Mouse (Mus musculus): Measurements from ENCODE around the gene Adipor1.

Gene Adipor1

DNA sequence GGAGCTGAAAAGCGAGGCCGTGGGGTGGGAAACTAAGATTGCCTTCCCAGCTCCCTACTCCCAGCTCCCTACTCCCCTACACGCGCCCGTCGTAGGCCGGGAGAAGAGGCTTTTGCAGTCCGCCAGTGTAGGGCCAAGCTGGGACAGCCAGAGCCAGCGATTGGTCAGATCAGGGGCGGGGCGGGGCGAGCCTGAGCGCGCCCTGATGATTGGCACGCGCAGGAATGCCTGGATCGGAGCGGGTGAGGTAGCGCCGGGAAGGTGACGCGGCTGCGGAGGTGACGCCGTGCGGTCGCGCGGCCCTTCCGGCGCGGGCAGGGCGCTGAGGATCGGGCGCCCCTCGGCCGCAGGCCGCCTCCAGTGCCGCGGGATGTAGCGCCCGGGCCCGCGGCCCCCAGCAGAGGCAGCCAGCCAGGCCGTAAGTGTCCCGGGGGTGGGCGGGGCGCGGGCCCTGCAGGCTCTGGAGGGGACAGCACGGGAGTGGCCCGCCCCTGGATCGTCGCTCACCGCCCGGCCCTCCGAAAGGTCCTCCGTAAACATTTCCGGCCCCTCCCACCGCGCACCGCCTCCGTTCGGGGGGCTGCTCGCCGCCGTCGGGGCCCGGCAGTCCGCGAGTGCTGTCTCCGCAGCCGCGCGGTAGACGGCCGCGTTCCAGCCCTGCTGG lies at the start of gene Adipor1:
Gene Adipor1 (plus strand): TSS at position 211 of the 664 bp plus-strand sequence.
- peak; percentile 97 to 98 for DNase-seq (ENCODE audit: low spot score in 2 of 2)

DNA sequence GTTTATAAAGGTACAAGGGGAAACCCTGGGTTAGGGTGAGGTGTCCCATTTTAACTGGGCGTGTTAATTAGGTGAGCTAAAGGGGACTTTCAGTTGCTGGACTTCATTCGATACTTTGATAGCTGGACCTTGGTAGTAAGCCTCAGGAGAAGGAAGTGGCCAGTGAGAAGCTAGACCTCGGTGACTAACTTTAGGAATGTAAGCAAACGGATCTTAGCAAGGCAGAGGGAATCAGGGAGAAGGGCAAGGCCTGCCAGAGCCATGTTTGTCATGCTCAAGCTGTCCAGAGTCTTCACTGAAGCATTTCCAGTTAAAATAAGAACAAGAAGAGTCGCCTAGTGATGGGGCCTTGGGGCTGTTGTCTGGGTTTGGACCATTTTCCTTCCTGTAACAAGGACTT lies 49.7 kb upstream of the Adipor1 start:
- DNase-seq (ENCODE audit: low spot score in 2 of 2), result no peak

DNA sequence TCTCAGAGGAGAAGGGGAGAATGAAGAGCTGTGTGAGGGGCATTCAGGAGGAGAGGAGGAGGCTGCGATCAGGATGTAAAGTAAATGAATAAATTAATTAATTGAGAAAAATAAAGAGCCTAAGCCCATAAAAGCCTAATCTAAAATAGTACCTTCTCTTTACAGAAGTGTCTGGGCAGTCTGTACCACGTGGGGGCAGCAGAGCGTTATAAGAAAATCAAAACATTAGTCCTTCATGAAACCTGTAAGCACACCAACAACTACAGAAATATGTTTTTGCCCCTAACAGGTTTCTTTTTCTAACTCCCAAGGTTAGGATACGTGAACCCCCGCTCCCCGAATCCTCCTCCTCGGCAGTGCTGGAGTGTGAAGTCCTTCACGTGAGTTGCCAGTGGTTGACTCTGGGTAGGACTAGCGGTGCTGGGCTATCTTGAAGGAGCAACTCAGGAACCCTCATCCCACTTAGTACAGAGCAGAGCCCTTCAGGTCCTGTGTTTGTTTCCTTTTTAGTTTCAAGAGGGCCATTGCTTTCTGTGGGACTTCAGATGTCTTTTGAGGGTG lies 46.3 kb upstream of the Adipor1 start:
- peak in 1 of 2 experiments; percentile 47 for DNase-seq (ENCODE audit: low spot score in 2 of 2)

GRCm38 (mm10) chr1:134374124-134374523 lies 41.1 kb upstream of the Adipor1 start:
- DNase-seq (ENCODE audit: low spot score in 2 of 2), result no peak

GRCm38 (mm10) chr1:134381051-134381450 lies 34.1 kb upstream of the Adipor1 start:
- no peak for DNase-seq (ENCODE audit: low spot score in 2 of 2)

DNA sequence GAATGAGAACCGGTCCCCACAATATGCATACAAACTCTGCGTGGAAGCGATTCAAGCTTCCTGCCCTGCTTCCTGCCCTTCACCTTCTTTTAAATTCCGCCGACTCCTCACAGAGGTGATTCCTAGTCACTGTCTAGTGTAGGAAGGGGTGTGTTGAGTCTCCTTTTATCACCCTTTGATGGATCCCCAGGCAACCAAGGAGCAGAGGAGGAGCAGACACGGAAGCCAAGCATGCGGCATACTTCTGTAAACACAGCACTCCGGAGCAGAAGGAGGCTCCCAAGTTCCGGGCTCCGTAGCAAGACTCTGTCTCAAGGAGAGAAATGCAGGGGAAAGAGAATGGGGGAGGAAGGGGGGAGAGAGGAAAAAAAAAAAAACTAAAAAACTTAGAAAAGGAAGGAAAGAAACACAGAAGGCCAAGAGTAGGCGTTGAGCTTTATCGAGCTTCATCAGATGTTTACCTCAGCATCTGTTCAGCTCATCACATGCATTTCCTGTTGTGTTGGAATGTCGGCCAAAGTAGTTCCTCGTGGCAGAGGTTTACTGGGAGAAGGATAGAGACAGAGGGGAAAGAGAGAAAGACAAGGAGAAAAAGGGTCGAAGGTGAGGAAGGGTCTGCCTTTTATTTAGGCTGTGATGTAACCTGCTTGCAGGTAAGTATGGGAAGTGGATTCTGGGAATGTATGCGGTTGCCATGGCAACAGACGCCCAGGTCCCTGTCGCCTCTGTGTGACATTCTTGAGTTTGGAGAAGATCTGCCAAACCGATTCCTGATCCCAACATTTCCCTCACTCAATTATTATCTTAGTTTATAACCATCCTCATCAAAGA lies 33.2 kb upstream of the Adipor1 start:
- peak; percentile 19 to 49 for DNase-seq (ENCODE audit: low spot score in 2 of 2)

DNA sequence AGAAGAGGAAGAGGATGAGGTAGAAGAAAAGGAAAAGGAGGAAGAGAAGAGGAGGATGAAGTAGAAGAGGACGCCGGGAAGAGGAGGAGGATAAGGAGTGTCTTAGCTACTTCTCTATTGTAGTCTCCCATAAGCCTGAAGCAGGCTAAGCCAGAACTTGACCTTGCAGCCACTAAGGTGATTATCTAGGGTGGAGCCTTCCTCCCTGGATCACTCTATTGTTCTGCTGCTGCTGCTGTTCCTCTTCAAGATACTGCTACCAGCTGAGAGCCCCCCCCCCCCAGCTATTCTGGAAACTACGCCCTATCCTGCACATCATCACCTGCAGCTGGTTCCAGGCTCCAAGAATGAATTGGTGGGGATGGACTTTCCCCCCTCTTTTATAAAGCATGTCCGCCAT lies 30.6 kb upstream of the Adipor1 start:
- DNase-seq (ENCODE audit: low spot score in 2 of 2), result peak; percentile 44 to 64

GRCm38 (mm10) chr1:134385176-134385575 lies 30.0 kb upstream of the Adipor1 start:
- no peak for DNase-seq (ENCODE audit: low spot score in 2 of 2)

DNA sequence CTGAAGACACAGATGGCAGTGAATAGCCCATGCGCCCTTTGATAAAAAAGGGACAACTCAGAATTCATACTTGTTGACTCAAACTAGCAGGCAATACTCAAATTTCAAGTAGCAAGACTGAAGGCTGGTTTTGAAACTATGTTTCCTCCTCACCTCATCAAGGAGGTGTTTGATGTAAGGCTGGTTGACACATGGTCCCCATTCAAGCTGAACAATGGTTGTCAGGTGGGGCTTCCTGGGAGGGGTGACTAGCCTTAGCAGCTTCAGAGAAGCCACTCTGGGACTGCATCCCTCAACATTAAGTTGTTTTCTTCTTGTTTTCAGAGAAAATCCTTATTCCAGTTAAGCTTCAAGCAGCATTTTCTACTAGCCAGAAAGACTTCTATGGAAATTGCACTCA lies 29.5 kb upstream of the Adipor1 start, which contains the start of gene 4933406M09Rik:
Gene 4933406M09Rik (plus strand): TSS at position 275 of the 400 bp plus-strand sequence.
- no peak for DNase-seq (ENCODE audit: low spot score in 2 of 2)

DNA sequence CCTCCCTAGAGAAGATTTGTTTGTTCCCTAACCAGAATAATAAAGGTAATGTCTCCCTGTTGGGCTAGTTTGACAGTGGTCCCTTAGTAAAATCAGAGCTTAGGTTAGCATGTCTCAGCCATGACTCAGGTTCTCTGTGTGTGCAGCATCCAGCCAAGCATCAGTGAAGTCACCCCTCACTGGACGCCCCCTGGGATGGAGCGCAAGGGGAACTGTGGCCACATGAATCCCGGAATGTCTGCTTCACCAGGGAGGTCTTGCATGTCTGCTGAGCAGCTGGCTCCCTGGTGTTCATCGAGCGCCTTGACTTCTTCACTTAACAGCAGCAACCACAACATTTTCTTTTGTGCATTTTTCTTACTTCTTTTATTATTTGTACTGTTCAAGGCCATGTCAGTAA lies 21.4 kb upstream of the Adipor1 start:
- no peak for DNase-seq (ENCODE audit: low spot score in 2 of 2)

GRCm38 (mm10) chr1:134398210-134398609 lies 17.0 kb upstream of the Adipor1 start:
- DNase-seq (ENCODE audit: low spot score in 2 of 2), result no peak

GRCm38 (mm10) chr1:134399735-134400134 lies 15.4 kb upstream of the Adipor1 start:
- no peak for DNase-seq (ENCODE audit: low spot score in 2 of 2)

GRCm38 (mm10) chr1:134405509-134406413 lies 9.4 kb upstream of the Adipor1 start, which contains the start of gene Cyb5r1:
Gene Cyb5r1 (plus strand): TSS chr1:134405559.
- DNase-seq (ENCODE audit: low spot score in 2 of 2), result peak; percentile 84 to 86

DNA sequence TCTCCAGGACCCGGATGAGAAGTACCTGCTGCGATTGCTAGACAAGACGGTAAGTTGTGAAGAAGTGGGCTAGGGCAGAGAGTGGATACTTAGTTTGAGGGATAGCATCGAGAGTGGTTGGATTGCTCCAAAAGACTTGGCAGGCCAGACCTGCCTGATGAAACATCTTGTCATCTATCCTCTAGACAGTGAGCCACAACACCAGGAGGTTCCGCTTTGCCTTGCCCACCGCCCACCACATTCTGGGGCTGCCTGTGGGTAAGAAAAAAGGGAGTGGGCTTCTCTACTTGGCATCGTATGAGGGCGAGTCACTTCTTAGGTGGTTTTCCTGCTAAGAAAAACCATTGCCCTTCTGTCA lies 8.8 kb upstream of the Adipor1 start:
- no peak for DNase-seq (ENCODE audit: low spot score in 2 of 2)

DNA sequence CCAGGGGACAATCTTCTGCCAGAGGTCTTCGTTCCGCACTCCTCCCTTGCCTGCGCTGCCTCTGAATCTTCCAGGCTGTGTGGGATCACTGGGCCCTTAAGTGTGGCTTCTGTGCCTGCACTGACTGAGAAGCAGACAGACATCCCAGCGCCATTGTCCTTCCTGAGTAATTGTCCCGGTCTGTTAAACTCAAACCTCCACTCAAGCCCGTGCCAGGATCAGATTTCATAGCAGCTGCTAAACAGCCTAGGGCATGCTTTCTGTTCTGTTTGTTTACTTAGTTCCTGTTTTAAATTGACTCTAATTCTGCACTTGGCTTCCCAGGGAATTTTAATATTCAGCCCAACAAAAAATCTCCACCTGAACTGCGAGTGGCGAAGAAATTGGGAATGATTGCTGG lies 7.1 kb upstream of the Adipor1 start:
- DNase-seq (ENCODE audit: low spot score in 2 of 2), result no peak

GRCm38 (mm10) chr1:134411706-134412629 lies 3.2 kb upstream of the Adipor1 start:
- DNase-seq (ENCODE audit: low spot score in 2 of 2), result no peak

- DNase-seq (ENCODE audit: low spot score in 2 of 2), result no peak
Measured at GRCm38 (mm10) chr1:134414038-134414437, 1.1 kb upstream of the Adipor1 start.

DNA sequence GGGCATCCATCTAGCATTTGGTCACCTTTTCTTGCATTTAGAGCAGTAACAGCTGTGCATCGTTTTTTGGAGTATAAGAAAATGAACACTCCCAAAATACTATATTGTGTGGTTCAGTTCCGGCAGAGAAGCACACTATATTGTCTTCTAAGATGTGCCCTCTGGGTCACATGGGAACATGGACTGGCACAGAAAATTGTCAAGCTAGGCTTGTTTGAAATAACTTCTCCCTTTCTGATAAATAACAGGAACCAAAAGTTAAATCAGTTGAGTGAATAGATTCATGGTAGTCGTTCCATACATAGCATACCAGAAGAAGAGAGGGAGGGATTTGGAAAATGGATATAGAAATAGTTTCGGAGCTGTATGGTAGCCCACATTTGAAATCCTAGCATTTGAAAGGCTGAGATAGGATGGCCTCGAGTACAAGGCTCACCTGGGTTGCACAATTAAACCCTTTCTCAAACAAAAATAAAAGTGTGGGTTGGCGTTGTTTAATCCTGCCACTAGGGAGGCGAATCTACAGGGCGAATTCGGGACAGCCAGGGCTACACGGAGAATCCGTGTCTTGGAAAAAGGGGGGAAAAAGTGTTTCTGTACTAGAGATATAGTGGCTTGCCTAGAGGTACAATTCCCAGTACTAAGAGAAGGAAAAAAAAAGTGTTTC lies 544 bp upstream of the Adipor1 start:
- DNase-seq (ENCODE audit: low spot score in 2 of 2), result no peak

DNA sequence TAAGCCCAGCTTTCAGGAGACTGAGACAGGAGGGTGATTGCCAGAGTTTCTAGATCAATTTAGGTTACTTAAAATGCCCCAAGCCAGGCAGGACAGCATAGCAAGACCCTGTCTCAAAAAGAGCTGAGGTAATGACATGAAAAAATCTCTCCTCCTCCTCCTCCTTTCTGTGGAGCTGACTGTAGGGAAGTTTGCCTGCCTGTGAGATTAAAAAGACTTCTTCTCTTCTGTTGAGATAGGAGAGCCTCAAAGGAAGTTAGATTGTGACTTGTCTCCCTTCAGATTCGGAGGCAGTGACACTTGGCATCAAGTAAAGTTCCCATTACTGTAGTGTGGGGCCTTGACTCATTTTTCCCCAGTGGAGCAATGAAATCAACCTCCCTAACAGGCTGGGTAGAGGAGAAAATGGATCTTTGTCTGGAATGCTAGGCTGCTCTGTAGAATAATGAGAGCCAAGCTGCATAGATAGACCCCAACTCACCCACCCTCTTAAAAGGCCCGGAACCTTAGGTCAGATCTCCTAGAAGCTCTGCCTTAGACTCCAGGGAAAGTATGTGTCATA lies 3.3 kb downstream of the Adipor1 start:
- DNase-seq (ENCODE audit: low spot score in 2 of 2), result no peak

DNA sequence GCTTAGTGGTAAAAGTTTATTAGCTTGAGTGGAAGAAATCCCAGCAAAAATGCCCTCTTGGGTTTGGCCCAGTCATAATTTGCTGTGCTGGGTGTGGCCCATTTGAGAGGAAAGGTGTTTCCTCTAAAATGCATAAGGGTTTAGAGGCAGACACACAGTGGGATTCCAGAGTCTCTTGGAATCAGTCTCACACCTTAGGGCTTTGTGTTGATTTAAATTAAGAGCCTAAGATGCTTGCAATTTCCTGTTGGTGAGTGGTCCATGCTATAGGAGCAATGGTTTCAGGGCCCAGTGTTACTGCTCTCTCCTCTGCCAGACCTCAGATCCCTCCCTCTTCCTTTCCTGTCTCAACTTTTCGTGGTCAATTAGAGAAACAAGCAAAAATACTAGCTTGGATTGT lies 4.0 kb downstream of the Adipor1 start:
- no peak for DNase-seq (ENCODE audit: low spot score in 2 of 2)
